Mouse (Mus musculus) bone marrow macrophage, adult 2 months (primary cell): ENCODE data around the gene Hist2h2ac.
"Not testable (repeated sequence)": the region's sequence is repeated elsewhere in the genome, so short reads cannot be mapped to it uniquely, and the experiment has no call there.

ENCODE experiments used
- CTCF ChIP-seq: IDR thresholded peaks from 2 replicates; pipeline ENCODE4 v1.5.1; 2012; ENCODE audit warnings: low read depth, mild to moderate bottlenecking, low read length, moderate library complexity
- POLR2A ChIP-seq: IDR thresholded peaks from 2 replicates; pipeline ENCODE4 v1.6.1; 2012; ENCODE audit warnings: mild to moderate bottlenecking, low read depth, low read length, borderline replicate concordance

DNA sequence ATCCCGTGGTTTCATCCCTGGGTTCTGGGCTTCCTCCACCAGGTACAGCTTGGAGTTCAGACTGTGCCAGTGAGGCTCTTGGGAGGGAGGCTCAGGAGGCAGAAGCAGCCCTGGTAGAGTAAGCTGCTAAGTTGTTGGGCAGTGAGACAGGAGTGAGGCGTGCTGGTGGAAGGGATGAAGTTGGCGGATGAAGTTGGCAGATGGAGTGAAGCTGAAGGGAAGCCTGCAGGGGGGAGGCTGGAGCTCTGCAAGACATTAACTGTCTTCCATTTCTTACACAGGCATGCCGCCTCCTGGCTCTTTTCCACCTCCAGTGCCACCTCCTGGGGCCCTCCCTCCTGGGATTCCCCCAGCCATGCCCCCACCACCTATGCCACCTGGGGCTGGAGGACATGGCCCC, 46.6 kb downstream of the Hist2h2ac start:
- TF ChIP-seq CTCF, POLR2A: not testable (repeated sequence)
